Mouse (Mus musculus) G1E (cell line): Measurements from ENCODE around the gene Iqce.

ENCODE experiments used
- CTCF ChIP-seq: IDR thresholded peaks from 2 replicates; pipeline ENCODE4 v1.5.1; 2012; ENCODE audit warnings: low read depth, low read length, inconsistent platforms, mixed read lengths
- GATA1 ChIP-seq: IDR thresholded peaks from 2 replicates; pipeline ENCODE4 v1.6.1; 2012; ENCODE audit warnings: borderline replicate concordance, low read length, inconsistent platforms, mixed read lengths
- POLR2AphosphoS5 ChIP-seq: IDR thresholded peaks from 2 replicates; pipeline ENCODE4 v1.6.1; 2012; ENCODE audit warnings: low read depth, low read length, inconsistent platforms; ENCODE audit not compliant: insufficient replicate concordance
- TAL1 ChIP-seq: conservative IDR thresholded peaks from 2 replicates; pipeline ENCODE4 v1.6.1; 2012; ENCODE audit warnings: low read depth, low read length, inconsistent platforms, mixed read lengths

DNA sequence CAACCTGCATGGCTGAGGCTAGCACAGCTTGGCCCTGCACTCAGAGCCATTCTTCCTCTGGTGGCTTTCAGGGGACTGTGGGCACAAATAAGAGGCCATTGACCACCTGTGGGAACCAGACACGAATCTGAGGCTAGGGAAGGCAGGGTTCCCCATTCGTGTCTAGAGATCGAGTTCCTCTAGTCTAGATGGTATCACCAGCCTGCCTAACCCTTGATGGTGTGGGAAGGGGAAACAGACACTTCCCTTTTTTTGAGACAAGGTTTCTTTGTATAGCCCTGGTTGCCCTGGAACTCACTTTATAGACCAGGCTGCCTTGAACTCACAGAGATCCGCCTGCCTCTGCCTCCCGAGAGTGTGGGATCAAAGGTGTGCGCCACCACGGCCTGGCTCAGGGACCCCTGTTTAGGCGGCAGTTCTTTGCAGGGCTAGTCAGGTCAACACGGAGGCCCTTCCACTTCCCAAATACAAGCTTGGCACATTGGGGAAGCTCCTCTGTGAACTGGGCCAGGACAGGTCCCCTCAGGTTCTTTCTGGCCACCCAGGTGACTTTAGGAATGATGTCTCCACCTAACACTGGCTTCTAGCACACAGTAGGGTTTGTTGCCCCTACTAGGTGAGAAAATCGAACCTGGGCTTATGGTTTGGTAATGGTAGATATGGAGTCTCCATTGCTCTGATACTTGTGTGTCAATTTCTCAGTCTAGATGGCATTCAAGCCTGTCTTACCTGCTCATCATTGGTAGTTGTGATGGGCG, 29.0 kb upstream of the Iqce start:
- TF ChIP-seq CTCF: no peak
- TF ChIP-seq GATA1: no peak
- no peak for TF ChIP-seq TAL1
- no peak for TF ChIP-seq POLR2AphosphoS5
